Mouse (Mus musculus) C2C12 (cell line): ENCODE results near the gene Gnat1. TPM values are rescaled to one million over a fixed set of nuclear protein-coding genes. Genes with fewer than 3 reads are reported as not detected.
A peak's percentile ranks its signal among the peaks of the same experiment; 100 is the strongest.

Source experiments
- H3K27me3 ChIP-seq: one replicate; pipeline ENCODE4 v1.6.1; 2011; ENCODE audit not compliant: control insufficient read depth, insufficient read depth, insufficient read length
- H3K36me3 ChIP-seq: one replicate; pipeline ENCODE4 v1.6.1; 2011; ENCODE audit not compliant: control insufficient read depth, insufficient read depth
- H3K4me3 ChIP-seq: one replicate; pipeline ENCODE4 v1.5.1; 2011; ENCODE audit warnings: mild to moderate bottlenecking, control low read depth; ENCODE audit not compliant: poor library complexity, insufficient read depth, severe bottlenecking
- H3K79me2 ChIP-seq: one replicate; pipeline ENCODE4 v1.6.1; 2011; ENCODE audit not compliant: control insufficient read depth, insufficient read depth
- H3K79me3 ChIP-seq: one replicate; pipeline ENCODE4 v1.6.1; 2011; ENCODE audit warnings: low read depth, control low read depth
- H3ac ChIP-seq: one replicate; pipeline ENCODE3; 2011; ENCODE audit warnings: low read depth; ENCODE audit not compliant: control insufficient read depth, insufficient read length
- CEBPB ChIP-seq: IDR thresholded peaks from one replicate; pipeline ENCODE4 v1.6.1; 2011; ENCODE audit warnings: low read depth, mild to moderate bottlenecking, control low read depth, moderate library complexity
- CTCF ChIP-seq: IDR thresholded peaks from one replicate; pipeline ENCODE4 v1.5.1; 2011; ENCODE audit not compliant: control insufficient read depth, insufficient read depth, insufficient read length
- FOSL1 ChIP-seq: IDR thresholded peaks from one replicate; pipeline ENCODE4 v1.8.0; 2011; ENCODE audit warnings: mild to moderate bottlenecking, low read length; ENCODE audit not compliant: poor library complexity, insufficient read depth, severe bottlenecking
- MAX ChIP-seq: IDR thresholded peaks from one replicate; pipeline ENCODE4 v1.6.1; 2011; ENCODE audit warnings: mild to moderate bottlenecking, control low read depth
- MYOD1 ChIP-seq: IDR thresholded peaks from one replicate; pipeline ENCODE4 v1.6.1; 2011; ENCODE audit warnings: low read depth; ENCODE audit not compliant: control insufficient read depth, insufficient read length
- MYOG ChIP-seq: IDR thresholded peaks from one replicate; pipeline ENCODE4 v1.6.1; 2011; ENCODE audit not compliant: control insufficient read depth, insufficient read length; ENCODE audit errors: extremely low read depth
- USF1 ChIP-seq: IDR thresholded peaks from one replicate; pipeline ENCODE4 v1.6.1; 2011; ENCODE audit warnings: low read depth, mild to moderate bottlenecking, control low read depth, moderate library complexity
- polyA plus RNA-seq: library from polyadenylated mRNA; unstranded; fragments of >200 nt; fragmentation: generic; extraction: Trizol; gene quantifications from one replicate; pipeline ENCODE4 v1.2.1, GENCODE M21; 2012; ENCODE audit warnings: missing spikeins

Gnat1 gene
- polyA plus RNA-seq, 1 experiment: 0.01 TPM

DNA sequence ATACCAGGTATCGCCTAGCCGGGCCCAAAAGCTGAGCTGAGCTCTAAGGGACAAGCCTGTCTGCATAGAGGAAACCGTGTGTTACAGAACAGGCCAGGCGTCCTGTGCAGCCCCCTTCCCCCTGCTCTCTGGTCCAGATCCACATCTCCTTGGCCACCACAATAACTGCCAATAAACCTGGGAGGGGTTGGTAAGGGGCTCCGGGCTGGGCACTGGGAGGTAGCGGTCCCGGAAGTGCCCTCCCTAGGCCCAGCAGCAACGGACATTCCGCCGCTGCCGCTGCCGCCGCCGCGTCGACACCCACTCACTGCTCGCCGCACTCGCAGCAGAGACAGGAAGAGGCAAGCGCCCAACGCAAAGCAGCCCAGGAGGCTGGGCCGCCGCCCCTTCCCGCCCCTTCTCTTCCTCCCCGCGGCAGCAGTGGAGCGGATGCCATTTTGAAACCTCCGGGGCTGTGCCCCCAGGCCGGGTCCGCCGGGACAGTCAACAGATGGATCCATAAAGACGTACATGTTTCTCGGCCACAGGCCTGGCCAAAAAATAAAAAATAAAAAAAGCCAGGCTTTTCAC lies 46.3 kb downstream of the Gnat1 start:
- Histone ChIP-seq H3K36me3 (peaks cover 4% of the 10 kb centered on the region), H3K79me3 (peaks cover 53% of the 10 kb centered on the region), H3K27me3 (no peaks in the 10 kb centered on the region), H3K79me2 (peaks cover 69% of the 10 kb centered on the region), H3K4me3 (peak overlapping the region; percentile 82), H3ac (peak overlapping the region; percentile 83)
- TF ChIP-seq MAX (no peak), CTCF (no peak), FOSL1 (no peak), USF1 (no peak), MYOD1 (no peak), MYOG (no peak), CEBPB (no peak)

DNA sequence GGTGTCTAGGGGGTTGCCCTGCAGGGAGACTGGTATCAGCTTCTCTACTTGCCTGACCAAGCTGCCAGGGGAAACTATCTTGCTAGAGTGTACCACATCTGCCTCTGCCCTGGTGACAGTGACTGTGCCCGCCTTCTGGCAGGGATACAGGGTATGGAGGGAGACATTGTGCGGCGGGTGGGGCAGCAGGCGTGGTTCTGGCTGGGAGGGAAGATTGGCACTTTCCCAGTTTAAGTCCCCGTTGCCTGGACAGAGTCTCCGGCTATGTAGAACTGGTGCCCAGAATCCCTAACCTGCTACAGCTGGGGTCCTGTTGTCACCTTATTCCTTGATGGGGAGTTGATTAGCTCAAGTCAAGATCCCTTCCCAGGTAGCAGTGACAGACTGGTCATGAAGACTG lies 47.0 kb downstream of the Gnat1 start:
- Histone ChIP-seq H3K27me3 (no peaks in the 10 kb centered on the region), H3ac (peak overlapping the region; percentile 76), H3K79me3 (peaks cover 58% of the 10 kb centered on the region), H3K79me2 (peaks cover 76% of the 10 kb centered on the region), H3K4me3 (peak overlapping the region; percentile 82), H3K36me3 (peaks cover 4% of the 10 kb centered on the region)
- TF ChIP-seq MAX (no peak), CTCF (no peak), CEBPB (no peak), MYOD1 (no peak), USF1 (no peak), MYOG (no peak), FOSL1 (no peak)

DNA sequence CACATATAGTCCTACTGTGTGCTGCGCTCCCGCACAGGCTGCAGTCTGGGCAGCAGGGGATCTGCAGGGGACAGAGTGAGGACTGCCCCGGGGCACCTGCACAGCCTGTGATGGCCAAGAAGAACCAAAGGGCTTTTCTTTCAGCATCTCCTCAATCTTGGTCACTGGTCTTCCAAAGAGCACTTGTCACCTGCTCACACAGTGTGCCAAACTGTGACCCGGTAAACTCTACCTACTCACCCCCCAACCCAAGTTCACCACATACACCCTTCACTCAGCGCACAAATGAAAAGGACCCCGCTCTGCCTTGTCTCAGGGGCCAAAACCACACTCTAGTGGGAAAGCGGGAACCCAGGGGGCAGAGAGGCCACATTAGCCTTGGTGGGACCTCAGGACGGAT lies 47.7 kb downstream of the Gnat1 start:
- Histone ChIP-seq H3K4me3 (no peak overlapping the region), H3K79me2 (peaks cover 82% of the 10 kb centered on the region), H3K27me3 (no peaks in the 10 kb centered on the region), H3K79me3 (peaks cover 64% of the 10 kb centered on the region), H3ac (no peak overlapping the region), H3K36me3 (peaks cover 4% of the 10 kb centered on the region)
- no peak for TF ChIP-seq MYOG
- TF ChIP-seq MYOD1: no peak
- TF ChIP-seq CEBPB: no peak

DNA sequence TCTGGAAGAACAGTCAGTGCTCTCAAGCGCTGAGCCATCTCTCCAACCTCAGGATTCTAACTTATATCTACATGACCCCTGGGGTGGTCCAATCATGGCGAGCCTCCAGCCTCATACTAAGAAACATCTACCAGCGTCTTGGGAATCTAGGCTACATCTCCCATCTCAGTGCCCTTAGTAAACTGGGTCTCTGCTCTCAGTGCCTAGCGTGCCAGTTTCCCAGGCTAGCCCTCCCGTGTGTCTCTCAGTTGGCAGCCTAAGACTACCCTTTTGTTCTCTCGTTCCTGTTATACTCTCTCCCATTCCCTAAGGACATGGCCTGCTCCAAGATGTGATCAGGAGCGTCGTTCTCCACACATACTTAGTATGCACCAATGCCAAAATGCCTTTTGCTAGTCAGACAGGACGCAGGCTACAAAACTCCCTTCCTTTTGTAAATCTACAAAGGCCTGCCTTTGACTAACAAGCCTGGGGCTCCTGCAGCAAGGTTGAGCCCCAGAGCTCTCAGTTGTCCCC lies 48.1 kb downstream of the Gnat1 start:
- Histone ChIP-seq H3K4me3 (no peak overlapping the region), H3K79me2 (peaks cover 87% of the 10 kb centered on the region), H3ac (no peak overlapping the region), H3K27me3 (no peaks in the 10 kb centered on the region), H3K36me3 (peaks cover 4% of the 10 kb centered on the region), H3K79me3 (peaks cover 66% of the 10 kb centered on the region)
- TF ChIP-seq CTCF: no peak
- TF ChIP-seq MAX: no peak
- no peak for TF ChIP-seq USF1
- TF ChIP-seq FOSL1: no peak
- TF ChIP-seq CEBPB: no peak
- no peak for TF ChIP-seq MYOD1
- TF ChIP-seq MYOG: no peak

DNA sequence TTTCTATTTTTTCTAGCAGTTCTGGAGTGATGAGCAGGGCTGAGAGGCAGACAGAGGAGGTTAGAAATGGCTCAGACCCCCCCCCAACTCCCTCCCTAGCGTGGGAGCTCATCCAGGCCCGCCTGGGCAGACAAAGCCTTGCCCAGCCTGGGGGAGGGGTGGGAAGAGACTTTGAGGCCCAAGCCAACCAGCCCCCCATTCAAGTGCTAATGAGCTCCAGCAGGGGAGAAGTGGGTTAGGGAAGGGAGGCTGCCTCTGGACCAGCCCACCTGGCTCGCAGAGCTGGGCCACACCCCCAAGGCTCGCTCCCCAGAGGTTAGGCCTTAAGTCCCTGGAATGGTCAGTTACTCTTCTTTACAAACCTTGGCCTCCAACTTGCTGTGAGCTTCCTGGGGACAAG lies 48.9 kb downstream of the Gnat1 start:
- Histone ChIP-seq H3K79me3 (peaks cover 72% of the 10 kb centered on the region), H3ac (no peak overlapping the region), H3K79me2 (peaks cover 95% of the 10 kb centered on the region), H3K4me3 (no peak overlapping the region), H3K36me3 (peaks cover 4% of the 10 kb centered on the region), H3K27me3 (no peaks in the 10 kb centered on the region)
- TF ChIP-seq CTCF (no peak), MYOD1 (no peak), CEBPB (no peak), MAX (no peak), MYOG (no peak), USF1 (no peak), FOSL1 (no peak)
